Mouse (Mus musculus): ENCODE measurements around the gene Dppa5a.

DNA sequence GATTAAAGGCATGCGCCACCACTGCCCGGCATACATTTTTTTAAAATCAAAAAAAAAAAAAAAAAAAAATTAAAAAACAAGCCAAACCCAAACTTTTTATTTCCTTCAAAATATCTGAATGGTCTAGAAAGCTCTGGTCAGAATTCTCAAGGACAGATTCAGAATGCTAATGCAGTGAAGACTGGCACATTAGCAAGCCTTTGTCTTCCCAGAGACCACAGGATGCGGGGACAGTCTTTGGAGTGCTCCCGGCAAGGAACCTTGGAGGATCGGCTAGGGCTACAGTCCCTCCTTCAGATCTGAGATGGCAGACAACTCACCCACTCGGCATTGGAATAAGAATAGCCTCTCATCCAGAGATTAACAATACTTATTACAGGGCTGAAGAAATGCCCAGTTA lies 3.3 kb downstream of the Dppa5a start:
- TF ChIP-seq CTCF (IDR thresholded peaks at IDR 0.05; ENCODE audit: low read depth, low read length) (no peak), POLR2A (IDR thresholded peaks at IDR 0.05; ENCODE audit: extremely low read depth, insufficient read depth, low read length) (no peak)

All from liver, adult 2 months (tissue).